Mouse (Mus musculus) limb, embryonic 10.5 days (tissue): ENCODE results near the gene Plin5. TPM values are rescaled to one million over a fixed set of nuclear protein-coding genes. Genes with fewer than 3 reads are reported as not detected.
A peak's percentile ranks its signal among the peaks of the same experiment; 100 is the strongest.

Experiments used
- DNase-seq: peaks from one replicate; pipeline ENCODE4 v3.0.0-alpha.2; 2017; ENCODE audit warnings: low spot score
- H3K27ac ChIP-seq: fragments of 300-500 bp; sonication (generic); 2 replicates; pipeline ENCODE4 v1.5.1; 2016; ENCODE audit warnings: mild to moderate bottlenecking
- H3K27me3 ChIP-seq: fragments of 300-500 bp; sonication (generic); 2 replicates; pipeline ENCODE4 v1.6.1; 2016; ENCODE audit warnings: low read depth, mild to moderate bottlenecking; ENCODE audit not compliant: poor library complexity, severe bottlenecking
- H3K36me3 ChIP-seq: fragments of 300-500 bp; sonication (generic); 2 replicates; pipeline ENCODE4 v1.6.1; 2016; ENCODE audit warnings: mild to moderate bottlenecking, moderate library complexity
- H3K4me1 ChIP-seq: fragments of 300-500 bp; sonication (generic); 2 replicates; pipeline ENCODE4 v1.6.1; 2016
- H3K4me3 ChIP-seq: fragments of 300-500 bp; sonication (generic); 2 replicates; pipeline ENCODE4 v1.5.1; 2016; ENCODE audit warnings: mild to moderate bottlenecking, moderate library complexity
- H3K9me3 ChIP-seq: fragments of 300-500 bp; sonication (generic); replicated peaks from 2 replicates; pipeline ENCODE4 v1.6.1; 2016; ENCODE audit warnings: mild to moderate bottlenecking
- WGBS: fragments of 180-500 bp; shearing (Covaris S2); methylation state at CpG from one replicate; pipeline ENCODE4 v1.1.7; 2016; 5-methylcytosine and 5-hydroxymethylcytosine counted together
- polyA plus RNA-seq: library from polyadenylated mRNA; unstranded; fragments of >200 nt; fragmentation: Nextera tagmentation; extraction: Ambion mirVana; gene quantifications from 2 replicates; pipeline ENCODE4 v1.2.1, GENCODE M21; 2016

The Plin5 gene
- polyA plus RNA-seq, 1 experiment from 2014 or later: 0.36 TPM

- 72% methylated on average over 9 of the region's 9 CpGs for WGBS
- DNase-seq: no peak
- peaks cover 42% of the 10 kb centered on the region for H3K4me1 ChIP-seq
- no peak overlapping the region for H3K27ac ChIP-seq
- H3K36me3 ChIP-seq: no peaks in the 10 kb centered on the region
- no peak overlapping the region for H3K4me3 ChIP-seq
- H3K27me3 ChIP-seq: peaks cover 100% of the 10 kb centered on the region
- H3K9me3 ChIP-seq: no peaks in the 10 kb centered on the region
These were observed 27.1 kb upstream of the Plin5 start for GRCm38 (mm10) chr17:56144546-56144945.

GRCm38 (mm10) chr17:56141702-56142605 is 24.6 kb upstream of the Plin5 start:
- under 1% methylated on average over 35 of the region's 47 CpGs for WGBS
- peaks cover 100% of the 10 kb centered on the region for H3K27me3 ChIP-seq
- no peaks in the 10 kb centered on the region for H3K9me3 ChIP-seq
- H3K36me3 ChIP-seq: no peaks in the 10 kb centered on the region
- H3K4me1 ChIP-seq: peaks cover 47% of the 10 kb centered on the region
- peak overlapping the region; percentile 53 for H3K4me3 ChIP-seq
- peak; percentile 77 for DNase-seq
- peak overlapping the region; percentile 38 for H3K27ac ChIP-seq

- Histone ChIP-seq H3K4me1 (peaks cover 47% of the 10 kb centered on the region), H3K27ac (peak within 1 kb of the TSS; percentile 31)
- WGBS: 2% methylated on average over 79 of the region's 79 CpGs
These were observed 22.6 kb upstream of the Plin5 start, which contains the start of gene Sema6b for GRCm38 (mm10) chr17:56139858-56140595. Gene Sema6b (minus strand): TSS chr17:56140343.

GRCm38 (mm10) chr17:56139355-56139754 is 22.0 kb upstream of the Plin5 start:
- H3K36me3 ChIP-seq: no peaks in the 10 kb centered on the region
- peak overlapping the region; percentile 26; the same call in 1 of the 2 replicates for H3K27ac ChIP-seq
- peaks cover 53% of the 10 kb centered on the region for H3K4me1 ChIP-seq
- peak overlapping the region; percentile 73 for H3K4me3 ChIP-seq
- DNase-seq: no peak
- 5% methylated on average over 21 of the region's 21 CpGs for WGBS
- H3K9me3 ChIP-seq: no peaks in the 10 kb centered on the region
- peaks cover 94% of the 10 kb centered on the region for H3K27me3 ChIP-seq

More at GRCm38 (mm10) chr17:56139858-56140595, 22.6 kb upstream of the Plin5 start, which contains the start of gene Sema6b:
- Histone ChIP-seq H3K27me3 (peaks cover 100% of the 10 kb centered on the region), H3K36me3 (no peaks in the 10 kb centered on the region), H3K4me3 (peak within 1 kb of the TSS; percentile 73), H3K9me3 (no peaks in the 10 kb centered on the region)
- DNase-seq: peak; percentile 85

GRCm38 (mm10) chr17:56137839-56138613 is 20.6 kb upstream of the Plin5 start:
- WGBS: 15% methylated on average over 25 of the region's 25 CpGs
- peak overlapping the region; percentile 16; the same call in 1 of the 2 replicates for H3K4me3 ChIP-seq

GRCm38 (mm10) chr17:56136558-56136957 is 19.2 kb upstream of the Plin5 start:
- no peaks in the 10 kb centered on the region for H3K9me3 ChIP-seq
- 88% methylated on average over 7 of the region's 7 CpGs for WGBS
- DNase-seq: no peak
- H3K36me3 ChIP-seq: no peaks in the 10 kb centered on the region
- no peak overlapping the region for H3K27ac ChIP-seq
- H3K4me1 ChIP-seq: peaks cover 59% of the 10 kb centered on the region
- no peak overlapping the region for H3K4me3 ChIP-seq
- H3K27me3 ChIP-seq: peaks cover 66% of the 10 kb centered on the region

More at GRCm38 (mm10) chr17:56137839-56138613, 20.6 kb upstream of the Plin5 start:
- Histone ChIP-seq H3K9me3 (no peaks in the 10 kb centered on the region), H3K36me3 (no peaks in the 10 kb centered on the region), H3K4me1 (peaks cover 66% of the 10 kb centered on the region), H3K27me3 (peaks cover 80% of the 10 kb centered on the region), H3K27ac (no peak overlapping the region)
- no peak for DNase-seq

GRCm38 (mm10) chr17:56134463-56134971 is 17.1 kb upstream of the Plin5 start:
- H3K4me1 ChIP-seq: peaks cover 43% of the 10 kb centered on the region

GRCm38 (mm10) chr17:56133457-56134363 is 16.3 kb upstream of the Plin5 start:
- Histone ChIP-seq H3K4me3 (peak overlapping the region; percentile 44), H3K27ac (peak overlapping the region; percentile 33; the same call in 1 of the 2 replicates), H3K4me1 (peaks cover 39% of the 10 kb centered on the region), H3K36me3 (no peaks in the 10 kb centered on the region), H3K27me3 (peaks cover 37% of the 10 kb centered on the region), H3K9me3 (no peaks in the 10 kb centered on the region; the same call in 1 of the 2 replicates)
- 19% methylated on average over 20 of the region's 21 CpGs for whole genome bisulfite sequencing
- DNase-seq: peak; percentile 48

More at GRCm38 (mm10) chr17:56134463-56134971, 17.1 kb upstream of the Plin5 start:
- no peaks in the 10 kb centered on the region; the same call in 1 of the 2 replicates for H3K9me3 ChIP-seq
- peaks cover 45% of the 10 kb centered on the region for H3K27me3 ChIP-seq
- H3K36me3 ChIP-seq: no peaks in the 10 kb centered on the region
- peak overlapping the region; percentile 53; the same call in 1 of the 2 replicates for H3K27ac ChIP-seq
- WGBS: 2% methylated on average over 27 of the region's 27 CpGs
- H3K4me3 ChIP-seq: peak overlapping the region; percentile 44
- peak; percentile 76 for DNase-seq

- DNase-seq: peak; percentile 75
- H3K27me3 ChIP-seq: peaks cover 27% of the 10 kb centered on the region
- no peaks in the 10 kb centered on the region; the same call in 1 of the 2 replicates for H3K9me3 ChIP-seq
- H3K4me1 ChIP-seq: peaks cover 28% of the 10 kb centered on the region
- no peaks in the 10 kb centered on the region for H3K36me3 ChIP-seq
- no peak overlapping the region for H3K4me3 ChIP-seq
- WGBS: 5% methylated on average over 14 of the region's 14 CpGs
- H3K27ac ChIP-seq: no peak overlapping the region
These were observed 15.3 kb upstream of the Plin5 start for GRCm38 (mm10) chr17:56132661-56133060.

GRCm38 (mm10) chr17:56131814-56132213 is 14.4 kb upstream of the Plin5 start:
- H3K4me1 ChIP-seq: peaks cover 23% of the 10 kb centered on the region
- 43% methylated on average over 7 of the region's 7 CpGs for WGBS
- H3K36me3 ChIP-seq: no peaks in the 10 kb centered on the region

GRCm38 (mm10) chr17:56131136-56131535 is 13.7 kb upstream of the Plin5 start:
- WGBS: 93% methylated on average over 10 of the region's 10 CpGs
- no peaks in the 10 kb centered on the region for H3K36me3 ChIP-seq

More at GRCm38 (mm10) chr17:56131814-56132213, 14.4 kb upstream of the Plin5 start:
- no peak overlapping the region for H3K27ac ChIP-seq
- no peaks in the 10 kb centered on the region; the same call in 1 of the 2 replicates for H3K9me3 ChIP-seq
- peaks cover 21% of the 10 kb centered on the region for H3K27me3 ChIP-seq
- no peak overlapping the region for H3K4me3 ChIP-seq
- DNase-seq: peak; percentile 76

More at GRCm38 (mm10) chr17:56131136-56131535, 13.7 kb upstream of the Plin5 start:
- Histone ChIP-seq H3K27me3 (peaks cover 20% of the 10 kb centered on the region), H3K9me3 (no peaks in the 10 kb centered on the region; the same call in 1 of the 2 replicates), H3K4me3 (no peak overlapping the region), H3K4me1 (peaks cover 23% of the 10 kb centered on the region), H3K27ac (no peak overlapping the region)
- no peak for DNase-seq
